Mouse (Mus musculus) midbrain, embryonic 11.5 days (tissue): ENCODE results near the gene Agap2. TPM values are rescaled to one million over a fixed set of nuclear protein-coding genes. Genes with fewer than 3 reads are reported as not detected.

ENCODE experiments used
- ATAC-seq: fragments of 200-750 bp; cut with Nextera tagmentation; 2 replicates; pipeline ENCODE4 v1.8.0; 2017; ENCODE audit warnings: moderate TSS enrichment, moderate library complexity; ENCODE audit not compliant: low FRiP score
- DNase-seq: peaks from one replicate; pipeline ENCODE4 v3.0.0; 2015; ENCODE audit warnings: low spot score; ENCODE audit errors: missing footprints
- H3K27ac ChIP-seq: fragments of 300-500 bp; sonication (generic); 2 replicates; pipeline ENCODE4 v1.5.1; 2014; ENCODE audit warnings: low read depth, low read length
- H3K27me3 ChIP-seq: fragments of 300-500 bp; sonication (generic); 2 replicates; pipeline ENCODE4 v1.6.1; 2014; ENCODE audit warnings: mild to moderate bottlenecking, low read length, moderate library complexity, mixed read lengths; ENCODE audit not compliant: control insufficient read depth, insufficient read depth
- H3K36me3 ChIP-seq: fragments of 300-500 bp; sonication (generic); 2 replicates; pipeline ENCODE4 v1.6.1; 2014; ENCODE audit warnings: mild to moderate bottlenecking, low read length, moderate library complexity, mixed read lengths; ENCODE audit not compliant: control insufficient read depth, insufficient read depth
- H3K4me1 ChIP-seq: fragments of 300-500 bp; sonication (generic); 2 replicates; pipeline ENCODE4 v1.6.1; 2014; ENCODE audit warnings: low read length; ENCODE audit not compliant: control insufficient read depth, insufficient read depth
- H3K4me2 ChIP-seq: fragments of 300-500 bp; sonication (generic); 2 replicates; pipeline ENCODE4 v1.6.1; 2014; ENCODE audit warnings: mild to moderate bottlenecking, moderate library complexity
- H3K4me3 ChIP-seq: fragments of 300-500 bp; sonication (generic); 2 replicates; pipeline ENCODE4 v1.5.1; 2014; ENCODE audit warnings: low read depth, low read length
- H3K9ac ChIP-seq: fragments of 300-500 bp; sonication (generic); 2 replicates; pipeline ENCODE4 v1.6.1; 2014; ENCODE audit warnings: low read length
- H3K9me3 ChIP-seq: fragments of 300-500 bp; sonication (generic); 2 replicates; pipeline ENCODE4 v1.6.1; 2016; ENCODE audit warnings: low read length; ENCODE audit not compliant: control insufficient read depth
- WGBS: fragments of 180-500 bp; shearing (Covaris S2); extraction: QIAGEN DNeasy Blood & Tissue Kit; methylation state at CpG from one replicate; pipeline ENCODE4 v1.1.7; 2014; 5-methylcytosine and 5-hydroxymethylcytosine counted together
- polyA plus RNA-seq: library from polyadenylated mRNA; unstranded; fragments of >200 nt; fragmentation: Nextera tagmentation; extraction: Ambion mirVana; gene quantifications from 2 replicates; pipeline ENCODE4 v1.2.1, GENCODE M21; 2014

Gene Agap2
- polyA plus RNA-seq: 0.66 and 0.89 TPM in 2 replicates

DNA sequence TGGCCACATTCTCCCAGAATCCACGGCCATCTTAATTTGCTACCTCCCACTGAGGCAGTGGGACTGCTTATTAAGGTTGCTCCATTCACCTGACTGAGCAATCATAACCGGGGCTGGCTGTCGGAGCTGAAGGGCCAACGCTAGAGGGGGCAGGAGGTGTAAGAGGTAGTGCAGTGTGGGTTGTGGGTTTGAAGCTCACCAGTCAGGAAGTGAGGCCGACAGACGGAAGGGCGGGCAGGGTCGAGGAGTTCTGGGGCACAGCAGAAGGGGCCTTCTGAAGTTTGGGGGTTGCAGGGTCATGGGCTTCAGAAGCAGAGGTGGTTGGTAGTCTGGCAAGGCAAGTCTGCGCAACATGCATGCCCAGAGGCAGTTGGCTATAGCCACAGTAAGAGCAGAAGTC, at the start of gene Agap2:
TSS of gene Agap2 (plus strand) at position 205 of the 400 bp plus-strand sequence.
- WGBS: 68% methylated on average over 9 of the region's 9 CpGs
- ATAC-seq: no peak
- Histone ChIP-seq H3K27ac (no peak within 1 kb of the TSS), H3K4me3 (no peak within 1 kb of the TSS), H3K9me3 (no peaks in the 10 kb centered on the region), H3K4me2 (no peak within 1 kb of the TSS), H3K36me3 (no peaks in the 10 kb centered on the region), H3K9ac (no peak within 1 kb of the TSS), H3K27me3 (peaks cover 9% of the 10 kb centered on the region), H3K4me1 (peaks cover 15% of the 10 kb centered on the region)
- DNase-seq: no peak

DNA sequence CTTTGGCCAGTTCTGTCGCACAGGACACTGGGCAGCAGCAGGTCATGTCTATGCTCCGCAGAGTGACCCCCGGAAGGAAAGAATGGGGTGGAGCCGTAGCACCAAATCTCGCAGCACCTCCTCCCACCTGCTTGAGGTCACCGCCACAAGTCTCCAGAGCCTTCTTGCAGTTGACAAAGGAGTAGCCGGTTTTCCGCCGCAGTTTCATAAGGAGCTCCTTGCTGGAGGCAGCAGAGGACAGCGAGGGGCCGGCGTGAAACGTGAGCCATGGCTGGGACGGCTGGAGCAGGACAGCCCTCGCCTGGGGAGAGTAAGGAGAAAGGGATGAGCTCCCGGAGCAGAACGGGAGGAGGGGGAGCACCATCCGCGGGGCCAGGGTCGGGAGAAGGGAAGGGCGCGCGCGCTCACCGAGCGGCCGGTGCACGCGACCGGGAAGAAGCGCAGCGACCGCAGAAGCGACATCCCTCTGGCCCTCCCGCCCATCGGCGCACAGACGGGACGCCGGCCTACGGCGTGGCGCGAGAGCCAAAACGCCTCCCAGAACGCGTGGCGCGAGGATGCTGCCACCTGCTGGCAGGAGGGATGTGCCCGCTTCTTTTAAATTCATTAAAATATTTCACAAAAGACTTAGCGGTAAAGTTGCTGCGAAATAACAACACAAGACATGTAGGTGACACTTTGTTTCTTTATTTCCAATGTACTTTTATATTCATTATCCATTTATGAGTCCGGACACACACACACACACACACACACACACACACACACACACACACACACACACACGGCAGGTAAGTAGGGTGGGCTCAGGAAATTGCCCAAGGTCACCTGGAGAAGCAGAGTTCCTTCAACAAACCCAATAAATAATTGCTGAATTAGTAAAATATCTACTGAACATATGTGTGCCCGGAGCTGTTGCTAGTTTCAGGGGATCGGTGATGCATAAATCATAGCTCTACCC, 44.5 kb upstream of the Agap2 start, which contains the start of gene Tsfm:
TSS of gene Tsfm (minus strand) at position 505 of the 961 bp plus-strand sequence.
- peak within 1 kb of the TSS; percentile 65 for H3K27ac ChIP-seq
- peaks cover 4% of the 10 kb centered on the region; the same call in 1 of the 2 replicates for H3K4me1 ChIP-seq
- H3K4me3 ChIP-seq: peak within 1 kb of the TSS; percentile 88
- no peaks in the 10 kb centered on the region for H3K27me3 ChIP-seq
- peak; percentile 91 for ATAC-seq
- no peaks in the 10 kb centered on the region for H3K9me3 ChIP-seq
- H3K36me3 ChIP-seq: peaks cover 16% of the 10 kb centered on the region
- H3K4me2 ChIP-seq: peak within 1 kb of the TSS; percentile 69
- WGBS: 6% methylated on average over 56 of the region's 56 CpGs
- peak within 1 kb of the TSS; percentile 96 for H3K9ac ChIP-seq
- peak; percentile 99 for DNase-seq

DNA sequence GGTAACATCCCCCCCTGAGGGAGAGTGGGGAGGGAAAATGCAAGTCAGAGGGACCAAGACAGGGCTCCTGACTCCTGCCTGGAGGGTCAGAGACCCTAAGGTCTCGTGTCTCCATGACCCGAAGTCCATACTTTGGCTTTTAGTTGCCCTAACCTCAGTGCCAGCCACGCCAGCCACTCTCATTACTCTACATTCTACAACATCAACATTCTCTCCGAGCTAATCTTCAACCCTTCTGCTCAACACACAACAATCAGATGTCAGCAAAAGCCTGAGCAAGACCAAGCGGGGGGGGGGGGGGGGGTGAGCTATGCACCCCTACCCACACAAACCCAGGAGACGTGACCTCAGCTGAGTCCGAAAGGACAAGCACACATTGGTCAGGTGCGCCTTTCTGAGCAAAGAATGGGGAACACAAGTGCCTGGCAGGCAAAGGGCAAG, 41.8 kb upstream of the Agap2 start:
- H3K27ac ChIP-seq: no peak overlapping the region
- no peaks in the 10 kb centered on the region for H3K9me3 ChIP-seq
- ATAC-seq (no peak), DNase-seq (peak; percentile 57)
- H3K36me3 ChIP-seq: peaks cover 2% of the 10 kb centered on the region
- H3K4me3 ChIP-seq: no peak overlapping the region
- no peak overlapping the region for H3K9ac ChIP-seq
- no peak overlapping the region for H3K4me2 ChIP-seq
- no peaks in the 10 kb centered on the region for H3K27me3 ChIP-seq
- WGBS: 81% methylated on average over 8 of the region's 8 CpGs
- peaks cover 4% of the 10 kb centered on the region; the same call in 1 of the 2 replicates for H3K4me1 ChIP-seq

- Histone ChIP-seq H3K36me3 (no peaks in the 10 kb centered on the region), H3K4me3 (no peak overlapping the region), H3K4me2 (no peak overlapping the region), H3K27me3 (no peaks in the 10 kb centered on the region), H3K9ac (no peak overlapping the region), H3K9me3 (no peaks in the 10 kb centered on the region), H3K4me1 (no peaks in the 10 kb centered on the region), H3K27ac (no peak overlapping the region)
- ATAC-seq (no peak), DNase-seq (no peak)
- WGBS: 82% methylated on average over 12 of the region's 12 CpGs
These were observed 38.8 kb upstream of the Agap2 start for GRCm38 (mm10) chr10:127036273-127036672.

- WGBS: 79% methylated on average over 12 of the region's 12 CpGs
- no peaks in the 10 kb centered on the region for H3K9me3 ChIP-seq
These were observed 37.4 kb upstream of the Agap2 start for GRCm38 (mm10) chr10:127037641-127038040.

GRCm38 (mm10) chr10:127040569-127041214, 34.4 kb upstream of the Agap2 start:
- no peaks in the 10 kb centered on the region for H3K9me3 ChIP-seq
- H3K4me1 ChIP-seq: peaks cover 6% of the 10 kb centered on the region
- peak overlapping the region; percentile 99 for H3K4me2 ChIP-seq
- no peaks in the 10 kb centered on the region for H3K36me3 ChIP-seq
- DNase-seq (no peak), ATAC-seq (0 out of 2 replicates have a peak, but pooled peaks have one; percentile 2)
- no peak overlapping the region for H3K27ac ChIP-seq
- peak overlapping the region; percentile 82 for H3K4me3 ChIP-seq
- WGBS: under 1% methylated on average over 20 of the region's 20 CpGs
- H3K9ac ChIP-seq: peak overlapping the region; percentile 71
- H3K27me3 ChIP-seq: no peaks in the 10 kb centered on the region

More at GRCm38 (mm10) chr10:127037641-127038040, 37.4 kb upstream of the Agap2 start:
- ATAC-seq (no peak), DNase-seq (peak; percentile 8)
- no peaks in the 10 kb centered on the region for H3K36me3 ChIP-seq
- H3K4me1 ChIP-seq: peaks cover 5% of the 10 kb centered on the region
- no peak overlapping the region for H3K4me2 ChIP-seq
- H3K4me3 ChIP-seq: no peak overlapping the region
- H3K27me3 ChIP-seq: no peaks in the 10 kb centered on the region
- no peak overlapping the region for H3K9ac ChIP-seq
- H3K27ac ChIP-seq: no peak overlapping the region

- peak within 1 kb of the TSS; percentile 82 for H3K4me3 ChIP-seq
- WGBS: under 1% methylated on average over 28 of the region's 28 CpGs
- H3K9ac ChIP-seq: peak within 1 kb of the TSS; percentile 71
- no peaks in the 10 kb centered on the region for H3K9me3 ChIP-seq
- no peaks in the 10 kb centered on the region for H3K36me3 ChIP-seq
- no peaks in the 10 kb centered on the region for H3K27me3 ChIP-seq
- ATAC-seq (peak; percentile 80), DNase-seq (no peak)
- no peak within 1 kb of the TSS for H3K27ac ChIP-seq
- peaks cover 6% of the 10 kb centered on the region for H3K4me1 ChIP-seq
- peak within 1 kb of the TSS; percentile 99 for H3K4me2 ChIP-seq
These were observed 33.8 kb upstream of the Agap2 start, which contains the start of the genes Mettl1 and Eef1akmt3 for GRCm38 (mm10) chr10:127041274-127041766. Gene Mettl1, plus strand, starts transcription at chr10:127041414. Gene Eef1akmt3, minus strand, starts transcription at chr10:127041513.

DNA sequence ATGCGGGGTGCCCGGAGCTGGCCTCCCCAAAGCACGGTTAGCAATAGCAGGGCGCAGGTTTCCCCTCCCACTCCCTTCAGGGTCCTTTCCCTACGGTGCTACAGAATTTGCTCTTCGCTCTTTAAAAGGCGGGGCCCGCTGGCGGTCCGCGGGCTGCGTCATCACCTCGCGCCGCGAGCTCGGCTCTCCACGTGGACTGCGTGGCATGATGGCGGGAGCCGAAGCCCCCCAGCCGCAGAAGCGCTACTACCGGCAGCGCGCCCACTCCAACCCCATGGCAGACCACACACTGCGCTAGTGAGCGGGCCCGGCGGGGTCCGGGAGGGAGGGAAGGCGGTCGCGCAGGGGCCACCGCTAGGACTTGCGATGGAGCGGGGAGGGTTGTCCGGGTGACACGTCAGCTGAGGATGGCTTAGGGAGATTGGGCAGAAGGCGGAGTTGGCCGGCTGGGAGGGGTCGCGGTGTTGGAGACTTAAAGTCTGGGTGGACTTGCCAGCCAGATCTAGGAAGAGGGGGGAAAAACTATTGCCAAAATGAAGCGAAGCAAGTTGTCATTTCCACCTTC, 33.2 kb upstream of the Agap2 start:
- H3K9me3 ChIP-seq: no peaks in the 10 kb centered on the region
- H3K4me2 ChIP-seq: peak overlapping the region; percentile 99
- no peaks in the 10 kb centered on the region for H3K36me3 ChIP-seq
- peak; percentile 89 for ATAC-seq
- peaks cover 6% of the 10 kb centered on the region for H3K4me1 ChIP-seq
- peak; percentile 100 for DNase-seq
- under 1% methylated on average over 44 of the region's 44 CpGs for WGBS
- no peaks in the 10 kb centered on the region for H3K27me3 ChIP-seq
- peak overlapping the region; percentile 82 for H3K4me3 ChIP-seq
- no peak overlapping the region for H3K27ac ChIP-seq
- H3K9ac ChIP-seq: peak overlapping the region; percentile 71
